Mouse (Mus musculus): ENCODE measurements at regions not wholly inside any gene's neighbourhood (a gene's known extent, or its start where the extent isn't known, plus 50 kb on each side); places are given as distances from the start of the nearest gene placed in this dataset.

DNA sequence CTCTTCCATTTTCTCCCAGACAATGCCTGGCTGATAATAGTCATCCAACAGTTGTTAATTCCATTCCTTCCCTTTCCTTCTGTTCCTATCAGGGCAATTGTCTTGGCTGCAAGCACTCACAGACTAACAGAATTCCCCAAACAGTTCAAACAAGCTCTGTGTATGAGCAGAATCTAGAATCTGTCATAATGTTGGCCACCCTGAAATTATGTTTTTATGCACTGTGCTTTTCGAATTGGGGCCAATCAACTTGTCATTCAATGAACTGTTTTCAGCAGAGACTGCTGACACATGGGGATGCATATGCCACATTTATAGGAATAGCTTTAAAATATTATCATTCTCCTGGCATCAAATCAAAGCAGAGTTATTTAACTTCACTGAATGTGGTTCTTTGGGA, 235.8 kb upstream of the Tmtc4 start:
- DNase-seq (ENCODE audit: low read depth in 3 of 3, low spot score in 3 of 3) (no peak), ATAC-seq (ENCODE audit: insufficient read depth) (no peak)
- Histone ChIP-seq H3K4me1 (replicated peaks; ENCODE audit: control insufficient read depth in 2 of 2, insufficient read depth in 2 of 2, low read length in 1 of 2) (no peaks in the 10 kb centered on the region), H3K9ac (replicated peaks) (no peak overlapping the region), H3K4me3 (ENCODE audit: insufficient read depth in 1 of 2, low read depth in 2 of 2, low read length in 2 of 2) (no peak overlapping the region), H3K27ac (no peak overlapping the region), H3K36me3 (replicated peaks; ENCODE audit: control insufficient read depth, insufficient read depth, low read depth) (no peaks in the 10 kb centered on the region), H3K27me3 (ENCODE audit: control insufficient read depth, insufficient read depth, low read length) (no peaks in the 10 kb centered on the region), H3K9me3 (ENCODE audit: control insufficient read depth, low read length) (no peaks in the 10 kb centered on the region), H3K4me2 (ENCODE audit: low read depth) (no peak overlapping the region)
- TF ChIP-seq EP300 (IDR thresholded peaks at IDR 0.05; ENCODE audit: low read depth) (no peak), CTCF (IDR thresholded peaks at IDR 0.05; ENCODE audit: low read depth) (no peak)
- 50% methylated on average over 1 of the region's 1 CpGs for WGBS (ENCODE audit: insufficient replicate concordance)

DNA sequence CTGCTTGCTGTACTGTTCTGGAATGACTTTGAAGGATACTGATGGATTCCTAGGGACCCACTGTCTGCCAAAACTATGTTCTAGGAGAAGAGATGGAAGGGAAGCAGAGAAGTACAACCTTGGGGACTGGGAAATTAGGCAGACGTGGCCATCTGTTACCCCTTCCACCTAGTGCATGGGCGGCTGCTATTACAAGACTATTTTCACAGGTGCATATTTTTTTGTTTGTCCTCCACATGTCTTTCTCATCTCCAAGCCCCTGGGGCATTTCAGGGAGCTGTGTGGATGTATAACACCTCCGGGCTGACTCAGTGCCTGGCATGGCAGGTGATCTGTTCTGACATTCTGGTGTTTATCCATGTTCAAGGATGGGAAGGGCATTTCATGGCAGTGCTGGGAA, 226.4 kb upstream of the Tmtc4 start:
- 50% methylated on average over 3 of the region's 3 CpGs for WGBS (ENCODE audit: insufficient replicate concordance)
- no peak for DNase-seq (ENCODE audit: low read depth in 3 of 3, low spot score in 3 of 3)
- ATAC-seq (ENCODE audit: insufficient read depth): no peak
- Histone ChIP-seq H3K36me3 (replicated peaks; ENCODE audit: control insufficient read depth, insufficient read depth, low read depth) (no peaks in the 10 kb centered on the region), H3K4me1 (replicated peaks; ENCODE audit: control insufficient read depth in 2 of 2, insufficient read depth in 2 of 2, low read length in 1 of 2) (no peaks in the 10 kb centered on the region), H3K27ac (no peak overlapping the region), H3K9ac (replicated peaks) (no peak overlapping the region), H3K4me3 (ENCODE audit: insufficient read depth in 1 of 2, low read depth in 2 of 2, low read length in 2 of 2) (no peak overlapping the region), H3K9me3 (ENCODE audit: control insufficient read depth, low read length) (no peaks in the 10 kb centered on the region), H3K4me2 (ENCODE audit: low read depth) (no peak overlapping the region), H3K27me3 (ENCODE audit: control insufficient read depth, insufficient read depth, low read length) (no peaks in the 10 kb centered on the region)
- TF ChIP-seq EP300 (IDR thresholded peaks at IDR 0.05; ENCODE audit: low read depth) (no peak), CTCF (IDR thresholded peaks at IDR 0.05; ENCODE audit: low read depth) (no peak)

DNA sequence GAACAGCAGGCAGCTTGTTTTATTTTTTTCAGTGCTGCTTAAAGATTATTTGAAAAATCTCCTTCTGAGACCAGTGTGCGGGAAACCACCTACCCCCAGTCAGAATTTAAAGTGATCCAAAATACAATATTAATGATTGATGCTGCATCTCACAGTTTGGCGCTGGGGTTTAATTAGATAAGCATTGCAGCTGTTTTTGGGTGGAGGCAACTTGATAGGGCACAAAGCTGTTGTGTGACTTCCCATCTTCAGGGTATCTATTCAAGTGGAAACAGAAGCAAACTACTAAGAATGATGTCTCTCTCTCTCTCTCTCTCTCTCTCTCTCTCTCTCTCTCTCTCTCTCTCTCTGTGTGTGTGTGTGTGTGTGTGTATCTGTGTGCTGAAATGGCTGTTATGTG, 219.0 kb upstream of the Tmtc4 start:
- Histone ChIP-seq H3K4me3 (ENCODE audit: insufficient read depth in 1 of 2, low read depth in 2 of 2, low read length in 2 of 2) (no peak overlapping the region), H3K27me3 (ENCODE audit: control insufficient read depth, insufficient read depth, low read length) (no peaks in the 10 kb centered on the region), H3K4me2 (ENCODE audit: low read depth) (no peak overlapping the region), H3K27ac (no peak overlapping the region), H3K9ac (replicated peaks) (no peak overlapping the region), H3K9me3 (ENCODE audit: control insufficient read depth, low read length) (no peaks in the 10 kb centered on the region), H3K4me1 (replicated peaks; ENCODE audit: control insufficient read depth in 2 of 2, insufficient read depth in 2 of 2, low read length in 1 of 2) (no peaks in the 10 kb centered on the region), H3K36me3 (replicated peaks; ENCODE audit: control insufficient read depth, insufficient read depth, low read depth) (no peaks in the 10 kb centered on the region)
- ATAC-seq (ENCODE audit: insufficient read depth) (no peak), DNase-seq (ENCODE audit: low read depth in 3 of 3, low spot score in 3 of 3) (no peak)
- WGBS (ENCODE audit: insufficient replicate concordance): 62% methylated on average over 2 of the region's 2 CpGs
- TF ChIP-seq CTCF (IDR thresholded peaks at IDR 0.05; ENCODE audit: low read depth) (no peak), EP300 (IDR thresholded peaks at IDR 0.05; ENCODE audit: low read depth) (no peak)

DNA sequence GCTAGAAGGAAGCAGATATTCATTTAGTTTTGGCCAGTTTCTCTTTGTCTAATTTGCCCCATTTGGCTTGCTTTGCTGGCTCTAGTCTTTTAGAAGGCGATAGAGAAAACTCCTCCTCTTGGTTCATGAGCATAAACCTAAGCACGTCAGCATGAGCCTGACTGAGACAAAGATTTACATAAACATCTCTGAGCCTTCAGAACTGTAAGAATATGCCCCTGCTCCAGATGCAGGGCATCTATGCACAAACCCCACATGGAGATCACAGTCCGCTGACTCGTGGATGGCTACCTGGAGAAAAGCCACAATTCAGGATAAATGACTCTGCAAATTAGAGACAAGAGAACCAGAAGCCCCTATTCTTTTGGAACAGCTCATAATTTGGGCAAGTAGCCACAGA, 218.5 kb upstream of the Tmtc4 start:
- Histone ChIP-seq H3K4me1 (replicated peaks; ENCODE audit: control insufficient read depth in 2 of 2, insufficient read depth in 2 of 2, low read length in 1 of 2) (no peaks in the 10 kb centered on the region), H3K9ac (replicated peaks) (no peak overlapping the region), H3K4me3 (ENCODE audit: insufficient read depth in 1 of 2, low read depth in 2 of 2, low read length in 2 of 2) (no peak overlapping the region), H3K27me3 (ENCODE audit: control insufficient read depth, insufficient read depth, low read length) (no peaks in the 10 kb centered on the region), H3K27ac (no peak overlapping the region), H3K4me2 (ENCODE audit: low read depth) (no peak overlapping the region), H3K9me3 (ENCODE audit: control insufficient read depth, low read length) (no peaks in the 10 kb centered on the region), H3K36me3 (replicated peaks; ENCODE audit: control insufficient read depth, insufficient read depth, low read depth) (no peaks in the 10 kb centered on the region)
- 58% methylated on average over 4 of the region's 4 CpGs for WGBS (ENCODE audit: insufficient replicate concordance)
- DNase-seq (ENCODE audit: low read depth in 3 of 3, low spot score in 3 of 3) (no peak), ATAC-seq (ENCODE audit: insufficient read depth) (no peak)
- no peak for TF ChIP-seq CTCF (IDR thresholded peaks at IDR 0.05; ENCODE audit: low read depth)
- no peak for TF ChIP-seq EP300 (IDR thresholded peaks at IDR 0.05; ENCODE audit: low read depth)

DNA sequence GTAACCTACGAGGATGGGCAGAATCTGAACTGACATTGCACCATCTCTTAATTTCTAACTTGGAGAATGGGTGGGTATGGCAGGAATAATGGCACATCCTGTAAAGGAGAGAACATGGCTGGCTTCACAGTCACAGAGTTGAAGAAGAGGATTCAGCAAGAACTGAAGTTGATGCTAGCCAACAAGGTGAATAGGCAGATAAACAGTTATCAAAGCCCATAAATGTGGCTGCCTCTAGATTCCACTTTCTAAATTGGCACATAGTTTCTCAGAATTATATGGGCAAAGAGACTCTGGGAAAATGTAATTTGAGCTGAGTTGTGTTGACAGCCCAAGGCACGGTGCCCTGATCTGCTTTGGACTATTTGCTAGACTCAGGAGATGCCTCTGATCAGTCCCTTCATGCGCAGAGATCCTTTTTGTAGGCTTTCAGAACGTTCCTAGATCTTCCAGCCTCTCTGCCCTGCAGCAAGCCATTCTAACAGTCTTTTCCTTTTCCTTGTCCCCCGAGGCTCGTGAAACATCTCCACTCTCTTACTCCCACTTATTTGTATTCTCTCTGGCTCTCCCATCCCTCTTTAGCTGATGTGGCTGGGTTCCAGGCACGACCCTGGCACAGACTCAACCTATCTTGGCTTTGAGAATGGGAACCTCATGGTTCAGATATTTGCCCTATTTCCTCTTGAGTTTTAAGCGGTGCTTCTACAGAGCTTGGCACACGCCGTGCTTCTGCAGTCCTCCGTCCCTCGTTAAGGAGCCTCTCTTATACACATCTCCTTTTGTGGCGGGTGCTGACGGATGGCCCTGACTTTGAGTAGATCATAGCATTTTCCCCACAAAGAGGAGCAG, 217.8 kb upstream of the Tmtc4 start:
- H3K27me3 ChIP-seq (ENCODE audit: control insufficient read depth, insufficient read depth, low read length): no peaks in the 10 kb centered on the region
- no peak overlapping the region for H3K9ac ChIP-seq (replicated peaks)
- no peaks in the 10 kb centered on the region for H3K4me1 ChIP-seq (replicated peaks; ENCODE audit: control insufficient read depth in 2 of 2, insufficient read depth in 2 of 2, low read length in 1 of 2)
- TF ChIP-seq EP300 (IDR thresholded peaks at IDR 0.05; ENCODE audit: low read depth) (no peak), CTCF (IDR thresholded peaks at IDR 0.05; ENCODE audit: low read depth) (no peak)
- ATAC-seq (ENCODE audit: insufficient read depth): no peak
- H3K9me3 ChIP-seq (ENCODE audit: control insufficient read depth, low read length): no peaks in the 10 kb centered on the region
- H3K4me3 ChIP-seq (ENCODE audit: insufficient read depth in 1 of 2, low read depth in 2 of 2, low read length in 2 of 2): no peak overlapping the region
- 54% methylated on average over 14 of the region's 14 CpGs for WGBS (ENCODE audit: insufficient replicate concordance)
- no peaks in the 10 kb centered on the region for H3K36me3 ChIP-seq (replicated peaks; ENCODE audit: control insufficient read depth, insufficient read depth, low read depth)
- no peak overlapping the region for H3K27ac ChIP-seq
- H3K4me2 ChIP-seq (ENCODE audit: low read depth): no peak overlapping the region
- no peak for DNase-seq (ENCODE audit: low read depth in 3 of 3, low spot score in 3 of 3)

Data from liver, embryonic 14.5 days (tissue).